Comparison of ENCODE assay signal across 7 mouse cellular contexts in genomic region chr13:3633895-3634811, GRCm38 (mm10). TPM values are rescaled to one million over a fixed set of nuclear protein-coding genes. Genes with fewer than 3 reads are reported as not detected.
DNase-seq lines count a peak whose midpoint lies in the region; ATAC-seq and TF ChIP-seq lines count a peak whose summit lies in the region.

Gene Asb13, plus strand, starts transcription at chr13:3634032.

- no peaks in the 10 kb centered on the region for H3K36me3 ChIP-seq in embryonic facial prominence, embryonic 13.5 days
- H3K36me3 ChIP-seq in kidney, adult 2 months (ENCODE audit: control insufficient read depth, insufficient read depth, low read length) = no peaks in the 10 kb centered on the region
- H3K36me3 ChIP-seq in limb, embryonic 12.5 days = no peaks in the 10 kb centered on the region
- no peaks in the 10 kb centered on the region for H3K36me3 ChIP-seq in midbrain, embryonic 14.5 days (ENCODE audit: control insufficient read depth, insufficient read depth, low read length)

- under 1% methylated on average over 47 of the region's 47 CpGs for WGBS in embryonic facial prominence, embryonic 13.5 days
- WGBS in kidney, adult 2 months = under 1% methylated on average over 47 of the region's 47 CpGs
- WGBS in limb, embryonic 12.5 days = under 1% methylated on average over 47 of the region's 47 CpGs
- WGBS in midbrain, embryonic 14.5 days = under 1% methylated on average over 47 of the region's 47 CpGs

- TF ChIP-seq CTCF in kidney, adult 2 months (conservative IDR thresholded peaks at IDR 0.05; ENCODE audit: insufficient read depth, insufficient read length, low read depth, low read length) = no peak

- H3K4me1 ChIP-seq in embryonic facial prominence, embryonic 13.5 days = 0 out of 2 replicates have a peak, but pooled peaks cover 5% of the 10 kb centered on the region
- H3K4me1 ChIP-seq in kidney, adult 2 months (ENCODE audit: control insufficient read depth, insufficient read depth, low read length) = no peaks in the 10 kb centered on the region; the same call in 1 of the 2 replicates
- 0 out of 2 replicates have a peak, but pooled peaks cover 3% of the 10 kb centered on the region for H3K4me1 ChIP-seq in limb, embryonic 12.5 days (replicated peaks)
- no peaks in the 10 kb centered on the region for H3K4me1 ChIP-seq in midbrain, embryonic 14.5 days (ENCODE audit: control insufficient read depth, insufficient read depth, low read length)

- no peaks in the 10 kb centered on the region for H3K27me3 ChIP-seq in embryonic facial prominence, embryonic 13.5 days
- no peaks in the 10 kb centered on the region for H3K27me3 ChIP-seq in kidney, adult 2 months (replicated peaks; ENCODE audit: control insufficient read depth, insufficient read depth, low read length)
- no peaks in the 10 kb centered on the region for H3K27me3 ChIP-seq in limb, embryonic 12.5 days
- 0 out of 2 replicates have a peak, but pooled peaks cover 4% of the 10 kb centered on the region for H3K27me3 ChIP-seq in midbrain, embryonic 14.5 days (ENCODE audit: control insufficient read depth, insufficient read depth, low read length)

- ATAC-seq in embryonic facial prominence, embryonic 13.5 days (ENCODE audit: insufficient number of reproducible peaks, insufficient read depth, low FRiP score, low TSS enrichment, low read depth) = peak; percentile 83
- peak; percentile 90 for ATAC-seq in limb, embryonic 12.5 days (ENCODE audit: insufficient number of reproducible peaks, insufficient read depth, low FRiP score, low TSS enrichment, low read depth)
- ATAC-seq in midbrain, embryonic 14.5 days (ENCODE audit: low FRiP score, low TSS enrichment) = peak; percentile 91

- peak; percentile 94 to 95 for DNase-seq in adrenal gland, postnatal 36 days
- peak; percentile 90 to 93 for DNase-seq in heart, adult 18-20 months
- peak; percentile 93 for DNase-seq in kidney, adult 2 months
- DNase-seq in midbrain, embryonic 14.5 days = peak; percentile 86
- DNase-seq in spleen, adult 12 weeks (ENCODE audit: low spot score) = peak; percentile 69

- H3K9me3 ChIP-seq in embryonic facial prominence, embryonic 13.5 days = no peaks in the 10 kb centered on the region
- H3K9me3 ChIP-seq in limb, embryonic 12.5 days = no peaks in the 10 kb centered on the region
- no peaks in the 10 kb centered on the region for H3K9me3 ChIP-seq in midbrain, embryonic 14.5 days (ENCODE audit: control insufficient read depth, low read length)

- H3K4me2 ChIP-seq in embryonic facial prominence, embryonic 13.5 days = peak within 1 kb of the TSS; percentile 79
- H3K4me2 ChIP-seq in limb, embryonic 12.5 days = peak within 1 kb of the TSS; percentile 78
- peak within 1 kb of the TSS; percentile 76 for H3K4me2 ChIP-seq in midbrain, embryonic 14.5 days (ENCODE audit: low read length)

- peak; percentile 78 for TF ChIP-seq POLR2A in kidney, adult 2 months (IDR thresholded peaks at IDR 0.05; ENCODE audit: low read depth, low read length)

- peak within 1 kb of the TSS; percentile 75 for H3K4me3 ChIP-seq in embryonic facial prominence, embryonic 13.5 days
- H3K4me3 ChIP-seq in kidney, adult 2 months (ENCODE audit: insufficient read depth, low read depth, low read length) = peak within 1 kb of the TSS; percentile 85
- peak within 1 kb of the TSS; percentile 67 for H3K4me3 ChIP-seq in limb, embryonic 12.5 days (replicated peaks)
- H3K4me3 ChIP-seq in midbrain, embryonic 14.5 days (replicated peaks; ENCODE audit: low read depth, low read length) = peak within 1 kb of the TSS; percentile 70

- peak within 1 kb of the TSS; percentile 84 for H3K9ac ChIP-seq in embryonic facial prominence, embryonic 13.5 days
- H3K9ac ChIP-seq in limb, embryonic 12.5 days (replicated peaks) = peak within 1 kb of the TSS; percentile 78
- H3K9ac ChIP-seq in midbrain, embryonic 14.5 days (replicated peaks; ENCODE audit: low read length) = peak within 1 kb of the TSS; percentile 82

- H3K27ac ChIP-seq in embryonic facial prominence, embryonic 13.5 days = no peak within 1 kb of the TSS
- peak within 1 kb of the TSS; percentile 46 for H3K27ac ChIP-seq in kidney, adult 2 months (ENCODE audit: insufficient read depth, low read depth, low read length)
- no peak within 1 kb of the TSS for H3K27ac ChIP-seq in limb, embryonic 12.5 days
- H3K27ac ChIP-seq in midbrain, embryonic 14.5 days (replicated peaks; ENCODE audit: low read depth, low read length) = peak within 1 kb of the TSS; percentile 66

RNA-seq across cellular contexts. Expression of gene Asb13, which starts in this region (rescaled TPM):
- 10 to 100 TPM; 12.1 to 15.5 TPM for total RNA-seq in adrenal gland, postnatal 36 days (2021)
- 9.5 and 11.2 TPM in 2 replicates for polyA plus RNA-seq in embryonic facial prominence, embryonic 13.5 days (2015; fragmentation: Nextera tagmentation; extraction: Ambion mirVana)
- total RNA-seq in heart, adult 18-20 months (2021) = 1 to 10 TPM; 7.0 to 9.7 TPM
- polyA plus RNA-seq in kidney, adult 2 months (2012; rRNA removed) = 41.9 and 42.6 TPM in 2 replicates
- polyA plus RNA-seq in limb, embryonic 12.5 days (2016; fragmentation: Nextera tagmentation; extraction: Ambion mirVana) = 12.9 and 13.6 TPM in 2 replicates
- polyA plus RNA-seq in midbrain, embryonic 14.5 days (2014; fragmentation: Nextera tagmentation; extraction: Ambion mirVana) = 11.9 and 12.2 TPM in 2 replicates

Comparison
In these comparisons a context has a peak if more than half of its experiments do, and no peak if none do; other contexts are left out.
1. H3K27ac ChIP-seq: peak in kidney, adult 2 months (single experiment) and midbrain, embryonic 14.5 days (single experiment); none in embryonic facial prominence, embryonic 13.5 days (single experiment) and limb, embryonic 12.5 days (single experiment).
2. Peak in every context shown above with its lines, with median percentiles within 50 percentile points of each other: DNase-seq, ATAC-seq, H3K4me2 ChIP-seq, H3K4me3 ChIP-seq and H3K9ac ChIP-seq.